Mouse (Mus musculus) spleen, adult 2 months (tissue): ENCODE measurements around the gene Runx2. TPM values are rescaled to one million over a fixed set of nuclear protein-coding genes. Genes with fewer than 3 reads are reported as not detected.

ENCODE experiments used
- DNase-seq, 2 experiments: peaks; one replicate each; pipeline versions ENCODE4 v3.0.0 to v3.0.0-alpha.2; 2012 to 2021; ENCODE audit warnings: low spot score in 2 of 2, low read depth in 1 of 2
- H3K27ac ChIP-seq: fragments of 200-500 bp; 2 replicates; pipeline ENCODE4 v1.5.1; 2012; ENCODE audit warnings: low read length, inconsistent platforms; ENCODE audit not compliant: insufficient read depth
- H3K27me3 ChIP-seq: fragments of 200-500 bp; 2 replicates; pipeline ENCODE4 v1.6.1; 2012; ENCODE audit warnings: mild to moderate bottlenecking, moderate library complexity, low read length, inconsistent platforms; ENCODE audit not compliant: control insufficient read depth, insufficient read depth
- H3K36me3 ChIP-seq: fragments of 200-500 bp; 2 replicates; pipeline ENCODE4 v1.6.1; 2012; ENCODE audit warnings: mild to moderate bottlenecking, low read length, inconsistent platforms; ENCODE audit not compliant: control insufficient read depth, insufficient read depth
- H3K4me1 ChIP-seq: fragments of 200-500 bp; 2 replicates; pipeline ENCODE4 v1.6.1; 2011; ENCODE audit warnings: inconsistent platforms; ENCODE audit not compliant: control insufficient read depth, insufficient read depth, insufficient read length
- H3K4me3 ChIP-seq: fragments of 200-500 bp; 2 replicates; pipeline ENCODE4 v1.5.1; 2011; ENCODE audit warnings: mild to moderate bottlenecking, inconsistent platforms; ENCODE audit not compliant: insufficient read depth, insufficient read length; ENCODE audit errors: extremely low read depth
- CTCF ChIP-seq: fragments of 200-500 bp; IDR thresholded peaks from 2 replicates; pipeline ENCODE4 v1.5.1; 2011; ENCODE audit warnings: mild to moderate bottlenecking, inconsistent platforms; ENCODE audit not compliant: insufficient read depth, insufficient read length, insufficient replicate concordance; ENCODE audit errors: extremely low read depth
- POLR2A ChIP-seq: fragments of 200-500 bp; IDR thresholded peaks from 2 replicates; pipeline ENCODE4 v1.6.1; 2011; ENCODE audit warnings: low read depth, low read length, inconsistent platforms
- WGBS: fragments of 180-500 bp; shearing (Covaris S2); methylation state at CpG from one replicate; pipeline ENCODE4 v1.1.7; 2018; 5-methylcytosine and 5-hydroxymethylcytosine counted together
- polyA plus RNA-seq: library from polyadenylated mRNA; depleted of rRNA; stranded (reverse); fragments of >200 nt; gene quantifications from 2 replicates; pipeline ENCODE4 v1.2.3, GENCODE M21; 2012; rRNA removed

The Runx2 gene
- 11.1 and 13.9 TPM in 2 replicates for polyA plus RNA-seq

- no peak for DNase-seq
- H3K4me3 ChIP-seq: no peak within 1 kb of the TSS
- no peak for TF ChIP-seq CTCF
- TF ChIP-seq POLR2A: no peak
- no peaks in the 10 kb centered on the region for H3K4me1 ChIP-seq
- H3K27me3 ChIP-seq: no peaks in the 10 kb centered on the region
- H3K36me3 ChIP-seq: no peaks in the 10 kb centered on the region
- no peak within 1 kb of the TSS for H3K27ac ChIP-seq
- WGBS: 40% methylated on average over 3 of the region's 3 CpGs
Observed at GRCm38 (mm10) chr17:44814508-44815175, at the start of gene Runx2. Runx2 (minus strand) TSS chr17:44814797.

- no peak for DNase-seq
- Histone ChIP-seq H3K4me3 (no peak overlapping the region), H3K4me1 (no peaks in the 10 kb centered on the region), H3K27me3 (no peaks in the 10 kb centered on the region), H3K36me3 (no peaks in the 10 kb centered on the region), H3K27ac (no peak overlapping the region)
- 97% methylated on average over 6 of the region's 6 CpGs for WGBS
- TF ChIP-seq POLR2A (no peak), CTCF (no peak)
Observed at GRCm38 (mm10) chr17:44863165-44863564, 48.6 kb upstream of the Runx2 start.

- no peaks in the 10 kb centered on the region for H3K4me1 ChIP-seq
- no peak for DNase-seq
- H3K27ac ChIP-seq: no peak overlapping the region
- no peak overlapping the region for H3K4me3 ChIP-seq
- no peaks in the 10 kb centered on the region for H3K27me3 ChIP-seq
- no peaks in the 10 kb centered on the region for H3K36me3 ChIP-seq
- 89% methylated on average over 4 of the region's 4 CpGs for WGBS
- no peak for TF ChIP-seq POLR2A
- no peak for TF ChIP-seq CTCF
Observed at GRCm38 (mm10) chr17:44842184-44842583, 27.6 kb upstream of the Runx2 start.

GRCm38 (mm10) chr17:44831201-44831600, 16.6 kb upstream of the Runx2 start:
- Histone ChIP-seq H3K4me3 (no peak overlapping the region), H3K36me3 (no peaks in the 10 kb centered on the region), H3K4me1 (no peaks in the 10 kb centered on the region), H3K27ac (no peak overlapping the region), H3K27me3 (no peaks in the 10 kb centered on the region)
- DNase-seq: no peak
- TF ChIP-seq CTCF (no peak), POLR2A (no peak)
- 32% methylated on average over 1 of the region's 1 CpGs for WGBS

GRCm38 (mm10) chr17:44829587-44829986, 15.0 kb upstream of the Runx2 start:
- TF ChIP-seq POLR2A (no peak), CTCF (no peak)
- Histone ChIP-seq H3K4me1 (no peaks in the 10 kb centered on the region), H3K4me3 (no peak overlapping the region), H3K27ac (no peak overlapping the region), H3K27me3 (no peaks in the 10 kb centered on the region), H3K36me3 (no peaks in the 10 kb centered on the region)
- 81% methylated on average over 3 of the region's 3 CpGs for WGBS
- no peak for DNase-seq

- H3K27ac ChIP-seq: no peak overlapping the region
- DNase-seq: no peak
- TF ChIP-seq CTCF (no peak), POLR2A (no peak)
- 83% methylated on average over 4 of the region's 4 CpGs for WGBS
- H3K4me3 ChIP-seq: no peak overlapping the region
- H3K36me3 ChIP-seq: no peaks in the 10 kb centered on the region
- no peaks in the 10 kb centered on the region for H3K27me3 ChIP-seq
- no peaks in the 10 kb centered on the region for H3K4me1 ChIP-seq
Observed at GRCm38 (mm10) chr17:44827964-44828363, 13.4 kb upstream of the Runx2 start.

- no peaks in the 10 kb centered on the region for H3K4me1 ChIP-seq
- WGBS: 69% methylated on average over 3 of the region's 3 CpGs
- H3K27ac ChIP-seq: no peak overlapping the region
- H3K36me3 ChIP-seq: no peaks in the 10 kb centered on the region
- no peaks in the 10 kb centered on the region for H3K27me3 ChIP-seq
- DNase-seq: no peak
- no peak overlapping the region for H3K4me3 ChIP-seq
- TF ChIP-seq CTCF (no peak), POLR2A (no peak)
Observed at GRCm38 (mm10) chr17:44827124-44827523, 12.5 kb upstream of the Runx2 start.
